Mouse (Mus musculus) kidney, adult 2 months (tissue): ENCODE measurements around the gene Ddx11. TPM values are rescaled to one million over a fixed set of nuclear protein-coding genes. Genes with fewer than 3 reads are reported as not detected.
A peak's percentile ranks its signal among the peaks of the same experiment; 100 is the strongest.

Experiments
- DNase-seq: peaks from one replicate; pipeline ENCODE4 v3.0.0; 2021
- H3K27ac ChIP-seq: fragments of 200-500 bp; 2 replicates; pipeline ENCODE4 v1.5.1; 2012; ENCODE audit warnings: low read depth, low read length, control low read depth, inconsistent platforms; ENCODE audit not compliant: insufficient read depth
- H3K27me3 ChIP-seq: fragments of 200-500 bp; replicated peaks from 2 replicates; pipeline ENCODE4 v1.6.1; 2012; ENCODE audit warnings: mild to moderate bottlenecking, moderate library complexity, low read length, inconsistent platforms; ENCODE audit not compliant: control insufficient read depth, insufficient read depth
- H3K36me3 ChIP-seq: fragments of 200-500 bp; 2 replicates; pipeline ENCODE4 v1.6.1; 2012; ENCODE audit warnings: mild to moderate bottlenecking, moderate library complexity, low read length, inconsistent platforms; ENCODE audit not compliant: control insufficient read depth, insufficient read depth
- H3K4me1 ChIP-seq: fragments of 200-500 bp; 2 replicates; pipeline ENCODE4 v1.6.1; 2011; ENCODE audit warnings: low read length; ENCODE audit not compliant: control insufficient read depth, insufficient read depth
- H3K4me3 ChIP-seq: fragments of 200-500 bp; 2 replicates; pipeline ENCODE4 v1.5.1; 2011; ENCODE audit warnings: mild to moderate bottlenecking, low read depth, low read length, control low read depth; ENCODE audit not compliant: insufficient read depth
- CTCF ChIP-seq: fragments of 200-500 bp; conservative IDR thresholded peaks from 2 replicates; pipeline ENCODE4 v1.5.1; 2011; ENCODE audit warnings: low read depth, mild to moderate bottlenecking, control low read depth, low read length, moderate library complexity, mixed read lengths; ENCODE audit not compliant: insufficient read depth, insufficient read length
- POLR2A ChIP-seq: fragments of 200-500 bp; IDR thresholded peaks from one replicate; pipeline ENCODE4 v1.6.1; 2011; ENCODE audit warnings: low read depth, low read length, control low read depth
- WGBS: fragments of 180-500 bp; shearing (Covaris S2); methylation state at CpG from one replicate; pipeline ENCODE4 v1.1.7; 2018; 5-methylcytosine and 5-hydroxymethylcytosine counted together
- polyA plus RNA-seq: library from polyadenylated mRNA; depleted of rRNA; stranded (reverse); fragments of >200 nt; gene quantifications from 2 replicates; pipeline ENCODE4 v1.2.3, GENCODE M21; 2012

The Ddx11 gene
- polyA plus RNA-seq, 1 experiment, result 2.4 TPM

GRCm38 (mm10) chr17:66085038-66085437 lies 38.3 kb upstream of the Ddx11 start:
- no peak for DNase-seq
- Histone ChIP-seq H3K4me1 (no peaks in the 10 kb centered on the region), H3K4me3 (no peak overlapping the region), H3K27me3 (no peaks in the 10 kb centered on the region), H3K27ac (no peak overlapping the region), H3K36me3 (peaks cover 6% of the 10 kb centered on the region)
- 100% methylated on average over 1 of the region's 1 CpGs for WGBS
- TF ChIP-seq CTCF (no peak), POLR2A (no peak)

- DNase-seq, result no peak
- H3K4me1 ChIP-seq, result no peaks in the 10 kb centered on the region
- H3K36me3 ChIP-seq, result peaks cover 3% of the 10 kb centered on the region
These were observed 33.1 kb upstream of the Ddx11 start for GRCm38 (mm10) chr17:66090251-66090650.

DNA sequence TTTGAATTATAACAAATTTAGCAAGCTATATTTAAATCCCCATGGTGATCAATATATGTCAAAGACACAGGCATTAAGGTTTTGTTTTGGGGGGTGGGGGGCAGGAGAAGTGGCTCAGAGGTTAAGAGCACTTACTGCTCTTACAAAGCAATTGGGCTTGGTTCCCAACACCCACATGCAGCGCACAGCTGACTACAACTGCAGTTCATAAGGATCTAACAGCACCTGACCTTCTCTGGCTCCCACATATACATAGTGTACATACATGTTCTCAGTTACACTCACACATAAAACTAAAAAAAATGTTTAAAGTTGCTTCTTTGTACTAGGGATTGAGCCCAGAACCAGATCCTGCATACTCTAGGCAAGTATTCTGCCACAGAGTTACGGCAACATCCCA lies 31.9 kb upstream of the Ddx11 start:
- no peak for DNase-seq
- no peak for TF ChIP-seq CTCF
- no peak for TF ChIP-seq POLR2A
- Histone ChIP-seq H3K27me3 (no peaks in the 10 kb centered on the region), H3K4me1 (no peaks in the 10 kb centered on the region), H3K4me3 (no peak overlapping the region), H3K27ac (no peak overlapping the region), H3K36me3 (peaks cover 3% of the 10 kb centered on the region)
- 74% methylated on average over 2 of the region's 2 CpGs for WGBS

More at GRCm38 (mm10) chr17:66090251-66090650, 33.1 kb upstream of the Ddx11 start:
- H3K27me3 ChIP-seq, result no peaks in the 10 kb centered on the region
- H3K27ac ChIP-seq, result no peak overlapping the region
- TF ChIP-seq CTCF (no peak), POLR2A (no peak)
- H3K4me3 ChIP-seq, result no peak overlapping the region

- TF ChIP-seq POLR2A (no peak), CTCF (no peak)
- Histone ChIP-seq H3K4me1 (no peaks in the 10 kb centered on the region), H3K27me3 (no peaks in the 10 kb centered on the region), H3K36me3 (peaks cover 1% of the 10 kb centered on the region), H3K4me3 (no peak overlapping the region), H3K27ac (no peak overlapping the region)
- 76% methylated on average over 2 of the region's 2 CpGs for WGBS
- no peak for DNase-seq
These were observed 31.3 kb upstream of the Ddx11 start for GRCm38 (mm10) chr17:66092065-66092464.

GRCm38 (mm10) chr17:66092664-66093063 lies 30.7 kb upstream of the Ddx11 start:
- TF ChIP-seq POLR2A, result no peak
- no peak for TF ChIP-seq CTCF
- no peak overlapping the region for H3K4me3 ChIP-seq
- no peaks in the 10 kb centered on the region for H3K4me1 ChIP-seq
- 73% methylated on average over 3 of the region's 3 CpGs for WGBS
- H3K36me3 ChIP-seq, result peaks cover 1% of the 10 kb centered on the region
- no peak overlapping the region for H3K27ac ChIP-seq
- H3K27me3 ChIP-seq, result no peaks in the 10 kb centered on the region
- no peak for DNase-seq

- no peaks in the 10 kb centered on the region for H3K27me3 ChIP-seq
- peak; percentile 40 for DNase-seq
- TF ChIP-seq CTCF (no peak), POLR2A (no peak)
- peaks cover 8% of the 10 kb centered on the region; the same call in 1 of the 2 replicates for H3K4me1 ChIP-seq
- peak overlapping the region; percentile 90 for H3K4me3 ChIP-seq
- H3K27ac ChIP-seq, result peak overlapping the region; percentile 97
- H3K36me3 ChIP-seq, result no peaks in the 10 kb centered on the region
- WGBS, result under 1% methylated on average over 41 of the region's 41 CpGs
These were observed 22.5 kb upstream of the Ddx11 start for GRCm38 (mm10) chr17:66100566-66101379.

DNA sequence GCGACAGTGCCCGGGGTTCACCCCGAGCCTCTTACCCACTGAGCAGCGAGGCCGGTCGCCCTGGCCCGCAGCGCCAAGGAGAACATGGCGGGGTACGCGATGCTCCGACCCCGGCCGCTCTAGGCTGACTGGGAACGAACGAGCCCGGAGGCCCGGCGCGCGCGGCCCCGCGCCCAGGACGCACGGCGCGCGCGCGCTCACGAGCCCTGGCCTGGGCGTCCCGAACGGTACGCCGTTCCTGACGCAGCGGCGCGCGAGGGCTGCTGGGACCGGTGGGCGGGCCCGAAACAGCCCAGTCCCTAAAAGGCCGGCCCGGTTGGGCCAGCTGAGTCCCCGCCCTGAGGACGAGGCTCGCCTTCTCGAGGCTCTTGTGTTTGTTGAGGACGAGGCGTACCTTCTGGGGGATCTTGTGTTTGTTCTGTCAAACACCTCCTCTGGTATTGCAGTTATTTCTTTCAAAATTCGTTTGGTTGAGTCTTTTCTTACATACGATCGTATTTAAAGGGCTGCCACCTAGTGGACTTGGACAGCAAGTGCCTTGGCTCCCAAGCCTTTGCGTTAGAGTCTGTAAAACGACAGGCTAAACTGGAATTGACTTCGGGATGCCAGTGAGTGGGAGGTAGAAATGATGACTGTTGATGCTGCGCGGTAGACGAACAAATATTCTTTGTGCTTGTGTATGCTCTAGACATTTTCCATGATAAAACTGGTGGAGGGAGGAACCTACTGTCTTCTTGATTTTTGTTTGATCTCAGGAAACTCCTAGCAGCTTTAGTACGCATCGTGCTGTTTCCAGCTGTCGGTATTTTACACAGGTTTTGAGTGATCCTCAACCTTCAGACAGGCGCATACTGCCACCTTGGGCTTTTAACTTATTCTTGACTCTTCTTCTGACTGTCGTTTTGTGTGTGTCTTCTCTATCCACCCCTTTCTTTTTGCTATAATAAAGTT lies 21.7 kb upstream of the Ddx11 start, which contains the start of gene Ndufv2:
Gene Ndufv2, minus strand, starts transcription at position 180 of the 951 bp plus-strand sequence.
- H3K4me1 ChIP-seq, result peaks cover 8% of the 10 kb centered on the region; the same call in 1 of the 2 replicates
- peak within 1 kb of the TSS; percentile 90 for H3K4me3 ChIP-seq
- H3K36me3 ChIP-seq, result no peaks in the 10 kb centered on the region
- H3K27ac ChIP-seq, result peak within 1 kb of the TSS; percentile 97
- H3K27me3 ChIP-seq, result no peaks in the 10 kb centered on the region
- WGBS, result under 1% methylated on average over 67 of the region's 67 CpGs
- peak; percentile 70 for TF ChIP-seq CTCF
- TF ChIP-seq POLR2A, result peak; percentile 58
- DNase-seq, result peak; percentile 96
